1 mouse cellular context compared by ENCODE assay signal in genomic region chr11:80779527-80780344, GRCm38 (mm10).
A peak's percentile ranks its signal among the peaks of the same experiment; 100 is the strongest.
TF ChIP-seq lines count a peak whose summit lies in the region.

Gene Myo1d, minus strand, starts transcription at chr11:80780025.

TF ChIP-seq in CH12.LX, 34 proteins besides CTCF, POLR2A, EP300 and RAD21 (continued from another document):
- TF ChIP-seq ZMIZ1 (IDR thresholded peaks at IDR 0.05; ENCODE audit: low read depth, low read length) (0 out of 2 replicates have a peak, but pooled peaks have one; percentile 25), USF2 (conservative IDR thresholded peaks at IDR 0.05; ENCODE audit: low read depth, low read length) (no peak), SIN3A (IDR thresholded peaks at IDR 0.05; ENCODE audit: low read length) (0 out of 2 replicates have a peak, but pooled peaks have one; percentile 21), RCOR1 (conservative IDR thresholded peaks at IDR 0.05; ENCODE audit: low read depth, low read length) (no peak), UBTF (IDR thresholded peaks at IDR 0.05; ENCODE audit: low read depth, low read length) (peak; percentile 94), NRF1 (IDR thresholded peaks at IDR 0.05; ENCODE audit: low read depth, low read length) (peak; percentile 84), GABPA (IDR thresholded peaks at IDR 0.05; ENCODE audit: insufficient replicate concordance, low read depth, low read length) (no peak), SMC3 (IDR thresholded peaks at IDR 0.05; ENCODE audit: low read depth, low read length) (peak; percentile 54), PAX5 (IDR thresholded peaks at IDR 0.05; ENCODE audit: low read length) (no peak), JUND (conservative IDR thresholded peaks at IDR 0.05; ENCODE audit: low read depth, low read length) (no peak), ELF1 (IDR thresholded peaks at IDR 0.05; ENCODE audit: low read depth, low read length) (peak; percentile 38; the same call in 1 of the 2 replicates), CHD2 (IDR thresholded peaks at IDR 0.05; ENCODE audit: low read length) (no peak)
